Mouse (Mus musculus) adipocyte (in vitro differentiated cells): ENCODE measurements around the gene Crim1.

Experiments used
- DNase-seq: peaks from one replicate; pipeline ENCODE4 v3.0.0-alpha.2; 2016; ENCODE audit warnings: low spot score

Crim1 gene

GRCm38 (mm10) chr17:78209646-78210045, 9.6 kb downstream of the Crim1 start:
- DNase-seq: no peak

- no peak for DNase-seq
These were observed 11.8 kb downstream of the Crim1 start for GRCm38 (mm10) chr17:78211881-78212280.

GRCm38 (mm10) chr17:78213128-78213527, 13.1 kb downstream of the Crim1 start:
- DNase-seq: no peak

- peak; percentile 73 for DNase-seq
These were observed 16.5 kb downstream of the Crim1 start for GRCm38 (mm10) chr17:78216526-78216925.

- DNase-seq: no peak
These were observed 17.4 kb downstream of the Crim1 start for GRCm38 (mm10) chr17:78217406-78217805.

GRCm38 (mm10) chr17:78218506-78219232, 18.6 kb downstream of the Crim1 start:
- no peak for DNase-seq

- no peak for DNase-seq
These were observed 21.1 kb downstream of the Crim1 start for GRCm38 (mm10) chr17:78221007-78221642.

GRCm38 (mm10) chr17:78221860-78222259, 21.8 kb downstream of the Crim1 start:
- DNase-seq: no peak

GRCm38 (mm10) chr17:78223988-78224387, 23.9 kb downstream of the Crim1 start:
- no peak for DNase-seq

GRCm38 (mm10) chr17:78225547-78225946, 25.5 kb downstream of the Crim1 start:
- DNase-seq: no peak

- no peak for DNase-seq
These were observed 27.2 kb downstream of the Crim1 start for GRCm38 (mm10) chr17:78227211-78227610.

GRCm38 (mm10) chr17:78231567-78231966, 31.5 kb downstream of the Crim1 start:
- no peak for DNase-seq

- no peak for DNase-seq
These were observed 32.7 kb downstream of the Crim1 start for GRCm38 (mm10) chr17:78232703-78233102.

- DNase-seq: no peak
These were observed 33.8 kb downstream of the Crim1 start for GRCm38 (mm10) chr17:78233873-78234272.

- DNase-seq: no peak
These were observed 36.1 kb downstream of the Crim1 start for GRCm38 (mm10) chr17:78236126-78236525.

GRCm38 (mm10) chr17:78237954-78238353, 37.9 kb downstream of the Crim1 start:
- DNase-seq: no peak

GRCm38 (mm10) chr17:78240161-78240560, 40.1 kb downstream of the Crim1 start:
- DNase-seq: no peak

GRCm38 (mm10) chr17:78241238-78241637, 41.2 kb downstream of the Crim1 start:
- no peak for DNase-seq

GRCm38 (mm10) chr17:78244752-78245151, 44.7 kb downstream of the Crim1 start:
- DNase-seq: no peak

- no peak for DNase-seq
These were observed 45.4 kb downstream of the Crim1 start for GRCm38 (mm10) chr17:78245444-78245843.

GRCm38 (mm10) chr17:78246634-78247383, 46.8 kb downstream of the Crim1 start:
- DNase-seq: no peak

- DNase-seq: no peak
These were observed 48.1 kb downstream of the Crim1 start for GRCm38 (mm10) chr17:78248197-78248596.

- DNase-seq: no peak
These were observed 48.9 kb downstream of the Crim1 start for GRCm38 (mm10) chr17:78248943-78249342.
